Mouse (Mus musculus) ovary, adult 2 months (tissue): Measurements from ENCODE around the gene 4930503B20Rik. TPM values are rescaled to one million over a fixed set of nuclear protein-coding genes. Genes with fewer than 3 reads are reported as not detected.

Experiments used
- polyA plus RNA-seq: library from polyadenylated mRNA; depleted of rRNA; stranded (reverse); fragments of >200 nt; gene quantifications from 2 replicates; pipeline ENCODE4 v1.2.3, GENCODE M21; 2012; rRNA removed

The 4930503B20Rik gene
- polyA plus RNA-seq = not detected in 2 replicates

GRCm38 (mm10) chr3:146651217-146651616 is at the start of gene 4930503B20Rik:
TSS of gene 4930503B20Rik (minus strand) at chr3:146651317.

GRCm38 (mm10) chr3:146684811-146685675 is 33.9 kb upstream of the 4930503B20Rik start, which contains the start of gene Samd13:
TSS of gene Samd13 (minus strand) at chr3:146685592.

GRCm38 (mm10) chr3:146615496-146615895 is 35.6 kb downstream of the 4930503B20Rik start, which contains the start of gene Dnase2b:
TSS of gene Dnase2b (minus strand) at chr3:146615596.

Other genes with a start within 250 kb of the 4930503B20Rik start
- gene Ssx2ip, start 246.7 kb downstream of the 4930503B20Rik start, polyA plus RNA-seq = 4.7 and 6.9 TPM in 2 replicates
- 2.6 and 3.1 TPM in 2 replicates for gene Ctbs, start 201.5 kb downstream of the 4930503B20Rik start, polyA plus RNA-seq
- 1.6 and 2.1 TPM in 2 replicates for gene Spata1, start 151.6 kb downstream of the 4930503B20Rik start, polyA plus RNA-seq
- gene Gng5, start 151.5 kb downstream of the 4930503B20Rik start, polyA plus RNA-seq = 323 and 410 TPM in 2 replicates
- gene Rpf1, start 129.9 kb downstream of the 4930503B20Rik start, polyA plus RNA-seq = 3.7 and 5.8 TPM in 2 replicates
- 3.6 and 4.9 TPM in 2 replicates for gene Uox, start 80.9 kb downstream of the 4930503B20Rik start, polyA plus RNA-seq
- not detected in 2 replicates for gene Dnase2b, start 35.7 kb downstream of the 4930503B20Rik start, polyA plus RNA-seq
- 0.26 and 0.31 TPM in 2 replicates for gene Samd13, start 34.3 kb upstream of the 4930503B20Rik start, polyA plus RNA-seq
- gene Prkacb, start 161.7 kb upstream of the 4930503B20Rik start, polyA plus RNA-seq = 20.5 and 27.8 TPM in 2 replicates
- 1.3 and 1.4 TPM in 2 replicates for gene Ttll7, start 201.1 kb upstream of the 4930503B20Rik start, polyA plus RNA-seq